Mouse (Mus musculus): ENCODE data around the gene Cyp27b1.

- no peak for TF ChIP-seq CTCF (IDR thresholded peaks at IDR 0.05; ENCODE audit: control insufficient read depth, insufficient read depth, insufficient read length)
- no peak for TF ChIP-seq USF1 (IDR thresholded peaks at IDR 0.05; ENCODE audit: low read depth)
- TF ChIP-seq CEBPB (IDR thresholded peaks at IDR 0.05; ENCODE audit: low read depth): no peak
Measured at GRCm38 (mm10) chr10:127075080-127075479, 27.0 kb downstream of the Cyp27b1 start, which contains the start of gene Agap2.
